Mouse (Mus musculus): Measurements from ENCODE around the gene Pla2g4d.

The Pla2g4d gene

GRCm38 (mm10) chr2:120288995-120289394, at the start of gene Pla2g4d:
TSS of gene Pla2g4d (minus strand) at chr2:120289197.
- no peak for DNase-seq

GRCm38 (mm10) chr2:120337886-120338285, 48.9 kb upstream of the Pla2g4d start:
- DNase-seq: no peak

GRCm38 (mm10) chr2:120331575-120331974, 42.6 kb upstream of the Pla2g4d start:
- no peak for DNase-seq

GRCm38 (mm10) chr2:120315077-120315476, 26.1 kb upstream of the Pla2g4d start:
- no peak for DNase-seq

- no peak for DNase-seq
Observed at GRCm38 (mm10) chr2:120314487-120314886, 25.5 kb upstream of the Pla2g4d start.

- no peak for DNase-seq
Observed at GRCm38 (mm10) chr2:120313976-120314375, 25.0 kb upstream of the Pla2g4d start, which contains the start of gene Pla2g4f. TSS of gene Pla2g4f (minus strand) at chr2:120314165.

GRCm38 (mm10) chr2:120312276-120312825, 23.4 kb upstream of the Pla2g4d start:
- DNase-seq: no peak

- DNase-seq: no peak
Observed at GRCm38 (mm10) chr2:120304113-120304512, 15.1 kb upstream of the Pla2g4d start.

- no peak for DNase-seq
Observed at GRCm38 (mm10) chr2:120301076-120301475, 12.1 kb upstream of the Pla2g4d start.

- DNase-seq: no peak
Observed at GRCm38 (mm10) chr2:120299866-120300265, 10.9 kb upstream of the Pla2g4d start.

- no peak for DNase-seq
Observed at GRCm38 (mm10) chr2:120296160-120296559, 7.2 kb upstream of the Pla2g4d start.

- DNase-seq: no peak
Observed at GRCm38 (mm10) chr2:120291471-120292078, 2.6 kb upstream of the Pla2g4d start.

- no peak for DNase-seq
Observed at GRCm38 (mm10) chr2:120288401-120288800, 596 bp downstream of the Pla2g4d start.

GRCm38 (mm10) chr2:120285639-120286038, 3.4 kb downstream of the Pla2g4d start:
- no peak for DNase-seq

GRCm38 (mm10) chr2:120284705-120285104, 4.3 kb downstream of the Pla2g4d start:
- no peak for DNase-seq

GRCm38 (mm10) chr2:120284094-120284493, 4.9 kb downstream of the Pla2g4d start:
- DNase-seq: no peak

- no peak for DNase-seq
Observed at GRCm38 (mm10) chr2:120283550-120283949, 5.4 kb downstream of the Pla2g4d start.

GRCm38 (mm10) chr2:120281221-120281620, 7.8 kb downstream of the Pla2g4d start:
- no peak for DNase-seq

GRCm38 (mm10) chr2:120279961-120280360, 9.0 kb downstream of the Pla2g4d start:
- DNase-seq: no peak

GRCm38 (mm10) chr2:120276951-120277350, 12.0 kb downstream of the Pla2g4d start:
- DNase-seq: no peak

GRCm38 (mm10) chr2:120268635-120269034, 20.4 kb downstream of the Pla2g4d start:
- DNase-seq: no peak

- no peak for DNase-seq
Observed at GRCm38 (mm10) chr2:120265523-120265922, 23.5 kb downstream of the Pla2g4d start.

- no peak for DNase-seq
Observed at GRCm38 (mm10) chr2:120264858-120265257, 24.1 kb downstream of the Pla2g4d start.

GRCm38 (mm10) chr2:120262876-120263275, 26.1 kb downstream of the Pla2g4d start:
- peak; percentile 19 for DNase-seq

- no peak for DNase-seq
Observed at GRCm38 (mm10) chr2:120261346-120261745, 27.7 kb downstream of the Pla2g4d start.
